Mouse (Mus musculus): ENCODE results near the gene Kcnq1.

- TF ChIP-seq CTCF (IDR thresholded peaks at IDR 0.05; ENCODE audit: low read depth) (no peak), EP300 (IDR thresholded peaks at IDR 0.05; ENCODE audit: low read depth) (no peak)
Observed at GRCm38 (mm10) chr7:143154458-143154871, 48.3 kb downstream of the Kcnq1 start.
